10 mouse cellular contexts compared by ENCODE assay signal in the genomic region with DNA sequence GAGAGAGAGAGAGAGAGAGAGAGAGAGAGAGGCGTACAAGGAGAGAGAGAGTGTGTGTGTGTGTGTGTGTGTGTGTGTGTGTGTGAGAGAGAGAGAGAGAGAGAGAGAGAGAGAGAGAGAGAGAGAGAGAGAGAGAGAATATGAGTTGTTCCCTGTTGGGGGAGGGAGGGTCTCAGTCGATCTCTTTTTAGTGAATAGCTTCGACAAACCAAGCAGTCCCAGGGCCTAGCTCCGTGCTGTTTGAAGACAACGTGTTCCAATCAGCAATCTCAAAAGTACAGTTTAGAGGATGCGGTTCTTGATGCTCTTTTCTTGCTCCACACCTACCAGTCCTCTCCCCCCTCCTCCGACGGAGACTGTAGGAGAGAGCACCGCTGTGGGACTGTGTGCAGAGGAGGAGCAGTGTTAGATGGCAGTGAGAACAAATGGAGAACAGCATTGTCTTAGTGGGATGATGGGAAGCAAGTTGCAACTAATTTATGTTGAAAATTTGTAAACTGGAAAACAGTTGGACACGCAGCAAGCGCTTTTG. TPM values are rescaled to one million over a fixed set of nuclear protein-coding genes. Genes with fewer than 3 reads are reported as not detected.
DNase-seq lines count a peak whose midpoint lies in the region; ATAC-seq lines count a peak whose summit lies in the region.
"Had no signal": no experiment of that assay in that cellular context is flagged by ENCODE, and none has a peak within 500 bp of the region (broad histone marks: within the 10 kb centered on the region; RNA-seq: fewer than 3 reads in every experiment).

No protein-coding gene starts in this region.

- H3K27ac ChIP-seq in brown adipose tissue, adult 24 weeks (replicated peaks; ENCODE audit: low read depth, low read length) = no peak overlapping the region
- H3K27ac ChIP-seq in embryonic facial prominence, embryonic 11.5 days (replicated peaks; ENCODE audit: low read depth, low read length) = no peak overlapping the region
- no peak overlapping the region for H3K27ac ChIP-seq in hindbrain, embryonic 15.5 days (replicated peaks)
- H3K27ac ChIP-seq in midbrain, embryonic 16.5 days (ENCODE audit: low read length) = no peak overlapping the region

- peaks cover 18% of the 10 kb centered on the region for H3K27me3 ChIP-seq in embryonic facial prominence, embryonic 11.5 days (ENCODE audit: control insufficient read depth, insufficient read depth, low read length)
- H3K27me3 ChIP-seq in hindbrain, embryonic 15.5 days = peaks cover 64% of the 10 kb centered on the region
- peaks cover 32% of the 10 kb centered on the region for H3K27me3 ChIP-seq in midbrain, embryonic 16.5 days (ENCODE audit: control insufficient read depth, insufficient read depth, low read depth, low read length)

- ATAC-seq in embryonic facial prominence, embryonic 11.5 days (replicated peaks; ENCODE audit: insufficient number of reproducible peaks, low FRiP score, low TSS enrichment, low read depth) = no peak
- ATAC-seq in hindbrain, embryonic 15.5 days (ENCODE audit: low FRiP score, low read depth) = no peak
- ATAC-seq in midbrain, embryonic 16.5 days = peak; percentile 30; the same call in 1 of the 2 replicates
- ATAC-seq in erythroblast, adult 5-6 weeks (replicated peaks; ENCODE audit: low FRiP score, poor library complexity, severe bottlenecking) = no peak
- ATAC-seq in megakaryocyte progenitor cell, adult 5-6 weeks (replicated peaks; ENCODE audit: poor library complexity) = no peak

- H3K4me3 ChIP-seq in brown adipose tissue, adult 24 weeks (ENCODE audit: insufficient read depth, low read depth, low read length) = 0 out of 2 replicates have a peak overlapping the region, but pooled peaks have one; percentile 11
- H3K4me3 ChIP-seq in embryonic facial prominence, embryonic 11.5 days (ENCODE audit: low read depth, low read length) = peak overlapping the region; percentile 15; the same call in 1 of the 2 replicates
- peak overlapping the region; percentile 39 for H3K4me3 ChIP-seq in hindbrain, embryonic 15.5 days
- peak overlapping the region; percentile 46; the same call in 1 of the 2 replicates for H3K4me3 ChIP-seq in midbrain, embryonic 16.5 days (ENCODE audit: low read depth, low read length)
- H3K4me3 ChIP-seq: myocyte had no signal

- H3K36me3 ChIP-seq in embryonic facial prominence, embryonic 11.5 days (replicated peaks; ENCODE audit: control insufficient read depth, insufficient read depth, low read depth, low read length) = no peaks in the 10 kb centered on the region
- no peaks in the 10 kb centered on the region for H3K36me3 ChIP-seq in hindbrain, embryonic 15.5 days
- H3K36me3 ChIP-seq in midbrain, embryonic 16.5 days (ENCODE audit: control insufficient read depth, insufficient read depth, low read length) = no peaks in the 10 kb centered on the region

- peak; percentile 52 for DNase-seq in embryonic facial prominence, embryonic 11.5 days (ENCODE audit: low spot score)
- no peak for DNase-seq in ovary, adult 18-20 months (ENCODE audit: low spot score)
- DNase-seq: gastrocnemius, postnatal 36 days had no signal

- 4% methylated on average over 10 of the region's 11 CpGs for WGBS in embryonic facial prominence, embryonic 11.5 days
- 7% methylated on average over 10 of the region's 11 CpGs for WGBS in hindbrain, embryonic 15.5 days
- WGBS in midbrain, embryonic 16.5 days = 5% methylated on average over 10 of the region's 11 CpGs

- peak overlapping the region; percentile 39; the same call in 1 of the 2 replicates for H3K9ac ChIP-seq in embryonic facial prominence, embryonic 11.5 days (replicated peaks; ENCODE audit: low read length)
- no peak overlapping the region for H3K9ac ChIP-seq in hindbrain, embryonic 15.5 days
- no peak overlapping the region for H3K9ac ChIP-seq in midbrain, embryonic 16.5 days (ENCODE audit: low read depth, low read length)

- no peaks in the 10 kb centered on the region for H3K9me3 ChIP-seq in embryonic facial prominence, embryonic 11.5 days (replicated peaks; ENCODE audit: control insufficient read depth, low read length)
- H3K9me3 ChIP-seq in hindbrain, embryonic 15.5 days = no peaks in the 10 kb centered on the region
- no peaks in the 10 kb centered on the region for H3K9me3 ChIP-seq in midbrain, embryonic 16.5 days (replicated peaks; ENCODE audit: control insufficient read depth, low read length, poor library complexity, severe bottlenecking)

- no peaks in the 10 kb centered on the region for H3K4me1 ChIP-seq in brown adipose tissue, adult 24 weeks (ENCODE audit: control insufficient read depth, insufficient read depth, insufficient read length, low read length)
- peaks cover 2% of the 10 kb centered on the region; the same call in 1 of the 2 replicates for H3K4me1 ChIP-seq in embryonic facial prominence, embryonic 11.5 days (ENCODE audit: control insufficient read depth, insufficient read depth, low read length)
- H3K4me1 ChIP-seq in hindbrain, embryonic 15.5 days (replicated peaks) = peaks cover 12% of the 10 kb centered on the region
- peaks cover 16% of the 10 kb centered on the region for H3K4me1 ChIP-seq in midbrain, embryonic 16.5 days (ENCODE audit: control insufficient read depth, insufficient read depth, low read length)

- H3K4me2 ChIP-seq in embryonic facial prominence, embryonic 11.5 days (ENCODE audit: low read depth, low read length) = peak overlapping the region; percentile 75
- H3K4me2 ChIP-seq in hindbrain, embryonic 15.5 days = peak overlapping the region; percentile 72
- H3K4me2 ChIP-seq in midbrain, embryonic 16.5 days (ENCODE audit: low read length) = peak overlapping the region; percentile 76

RNA-seq across cellular contexts. Expression of a gene that starts 0.4 kb away (rescaled TPM):
- polyA plus RNA-seq in brown adipose tissue, adult 24 weeks (2012; ENCODE audit: insufficient read depth, insufficient read length, missing spikeins) = not detected in 2 replicates
- 54.5 and 63.8 TPM in 2 replicates for polyA plus RNA-seq in embryonic facial prominence, embryonic 11.5 days (2014; fragmentation: Nextera tagmentation; extraction: Ambion mirVana)
- 0.41 and 2.0 TPM in 2 replicates for polyA plus RNA-seq in hindbrain, embryonic 15.5 days (2015; fragmentation: Nextera tagmentation; extraction: Ambion mirVana)
- 9.7 and 20.7 TPM in 2 replicates for polyA plus RNA-seq in midbrain, embryonic 16.5 days (2015; fragmentation: Nextera tagmentation; extraction: Ambion mirVana)
- not detected in 2 replicates for total RNA-seq in erythroblast, adult 5-6 weeks (2015; ENCODE audit: low replicate concordance)
- not detected in 2 replicates for total RNA-seq in erythroblast, adult 5-6 weeks (2017; ENCODE audit: low replicate concordance)
- not detected in 2 replicates for total RNA-seq in megakaryocyte progenitor cell, adult 5-6 weeks (2015)
- not detected in 2 replicates for total RNA-seq in megakaryocyte progenitor cell, adult 5-6 weeks (2017)
- total RNA-seq: gastrocnemius, postnatal 36 days had no signal
- polyA plus RNA-seq: cerebellum, adult 2 months; myocyte had no signal

RNA-seq across cellular contexts. Expression of a gene that starts 19.2 kb away (rescaled TPM):
- not detected in 2 replicates for polyA plus RNA-seq in brown adipose tissue, adult 24 weeks (2012; ENCODE audit: insufficient read depth, insufficient read length, missing spikeins)
- polyA plus RNA-seq in embryonic facial prominence, embryonic 11.5 days (2014; fragmentation: Nextera tagmentation; extraction: Ambion mirVana) = 3.2 and 5.1 TPM in 2 replicates
- polyA plus RNA-seq in hindbrain, embryonic 15.5 days (2015; fragmentation: Nextera tagmentation; extraction: Ambion mirVana) = 0.64 TPM in 1 of 2 replicates, not detected in the other
- polyA plus RNA-seq in midbrain, embryonic 16.5 days (2015; fragmentation: Nextera tagmentation; extraction: Ambion mirVana) = 1.3 and 3.0 TPM in 2 replicates
- total RNA-seq in erythroblast, adult 5-6 weeks (2015; ENCODE audit: low replicate concordance) = not detected in 2 replicates
- total RNA-seq in erythroblast, adult 5-6 weeks (2017; ENCODE audit: low replicate concordance) = not detected in 2 replicates
- not detected in 2 replicates for total RNA-seq in megakaryocyte progenitor cell, adult 5-6 weeks (2015)
- not detected in 2 replicates for total RNA-seq in megakaryocyte progenitor cell, adult 5-6 weeks (2017)
- total RNA-seq: gastrocnemius, postnatal 36 days had no signal
- polyA plus RNA-seq: cerebellum, adult 2 months; myocyte had no signal
